Mouse (Mus musculus) effector memory CD4-positive, alpha-beta T cell, adult 7 months (primary cell): Measurements from ENCODE around the gene Rbm31y. TPM values are rescaled to one million over a fixed set of nuclear protein-coding genes. Genes with fewer than 3 reads are reported as not detected.

Experiments
- polyA plus RNA-seq: library from polyadenylated mRNA; unstranded; fragments of 100-300 nt; shearing (Covaris generic); gene quantifications from one replicate; pipeline ENCODE4 v1.2.1, GENCODE M21; 2017

Rbm31y gene
- not detected for polyA plus RNA-seq

GRCm38 (mm10) chrY:17400461-17400860 is at the start of gene Rbm31y:
Gene Rbm31y (plus strand): TSS chrY:17400761.

